ENCODE assay signal across 31 mouse cellular contexts in the genomic region with DNA sequence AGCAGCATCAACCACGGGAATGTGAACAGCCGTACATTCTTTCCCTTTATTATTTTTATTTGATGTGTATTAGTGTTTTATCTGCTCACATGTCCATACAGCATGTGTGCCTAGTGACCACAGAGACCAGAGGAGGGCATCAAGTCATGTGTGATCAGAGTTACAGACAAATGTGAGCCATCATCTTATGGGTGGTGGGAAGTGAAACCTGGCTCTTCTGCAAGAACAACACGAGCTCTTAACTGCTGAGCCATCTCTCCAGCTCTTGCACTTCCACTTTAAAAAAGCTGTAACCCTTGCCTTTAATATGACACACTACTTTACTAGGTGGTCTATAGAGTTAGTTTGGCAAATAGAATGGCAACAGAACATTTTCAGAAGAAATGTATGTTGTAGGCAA. TPM values are rescaled to one million over a fixed set of nuclear protein-coding genes. Genes with fewer than 3 reads are reported as not detected.
A peak's percentile ranks its signal among the peaks of the same experiment; 100 is the strongest.
DNase-seq lines count a peak whose midpoint lies in the region; ATAC-seq lines count a peak whose summit lies in the region.
"Had no signal": no experiment of that assay in that cellular context is flagged by ENCODE, and none has a peak within 500 bp of the region (broad histone marks: within the 10 kb centered on the region; RNA-seq: fewer than 3 reads in every experiment).

No protein-coding gene starts in this region.

- 88% methylated on average over 3 of the region's 3 CpGs for WGBS in midbrain, embryonic 11.5 days
- 93% methylated on average over 3 of the region's 3 CpGs for WGBS in midbrain, embryonic 14.5 days

- H3K9ac ChIP-seq in midbrain, embryonic 11.5 days (ENCODE audit: low read length) = no peak overlapping the region
- H3K9ac ChIP-seq in midbrain, embryonic 14.5 days (replicated peaks; ENCODE audit: low read length) = no peak overlapping the region
- H3K9ac ChIP-seq: embryonic facial prominence, embryonic 15.5 days; forebrain, embryonic 12.5 days; forebrain, postnatal 0 days; hindbrain, embryonic 14.5 days; limb, embryonic 15.5 days; neural tube, embryonic 12.5 days had no signal

- no peaks in the 10 kb centered on the region for H3K36me3 ChIP-seq in midbrain, embryonic 11.5 days (ENCODE audit: control insufficient read depth, insufficient read depth, low read length)
- H3K36me3 ChIP-seq in midbrain, embryonic 14.5 days (ENCODE audit: control insufficient read depth, insufficient read depth, low read length) = no peaks in the 10 kb centered on the region
- H3K36me3 ChIP-seq: embryonic facial prominence, embryonic 10.5 days; embryonic facial prominence, embryonic 15.5 days; forebrain, embryonic 12.5 days; limb, embryonic 10.5 days; limb, embryonic 15.5 days; midbrain, embryonic 10.5 days; neural tube, embryonic 12.5 days had no signal

- no peak overlapping the region for H3K4me3 ChIP-seq in midbrain, embryonic 11.5 days (ENCODE audit: low read depth, low read length)
- H3K4me3 ChIP-seq in midbrain, embryonic 14.5 days (replicated peaks; ENCODE audit: low read depth, low read length) = no peak overlapping the region
- H3K4me3 ChIP-seq: embryonic facial prominence, embryonic 10.5 days; embryonic facial prominence, embryonic 15.5 days; forebrain, embryonic 12.5 days; limb, embryonic 10.5 days; limb, embryonic 15.5 days; midbrain, embryonic 10.5 days; myocyte; neural tube, embryonic 12.5 days had no signal

- H3K4me2 ChIP-seq in midbrain, embryonic 11.5 days = no peak overlapping the region
- H3K4me2 ChIP-seq in midbrain, embryonic 14.5 days (ENCODE audit: low read length) = no peak overlapping the region
- H3K4me2 ChIP-seq: embryonic facial prominence, embryonic 15.5 days; forebrain, embryonic 12.5 days; heart, embryonic 11.5 days; hindbrain, embryonic 14.5 days; limb, embryonic 15.5 days; neural tube, embryonic 12.5 days had no signal

- no peaks in the 10 kb centered on the region for H3K4me1 ChIP-seq in midbrain, embryonic 11.5 days (ENCODE audit: control insufficient read depth, insufficient read depth, low read length)
- H3K4me1 ChIP-seq in midbrain, embryonic 14.5 days (ENCODE audit: control insufficient read depth, insufficient read depth, low read length) = no peaks in the 10 kb centered on the region
- H3K4me1 ChIP-seq: embryonic facial prominence, embryonic 15.5 days; forebrain, embryonic 12.5 days; limb, embryonic 10.5 days; limb, embryonic 15.5 days; neural tube, embryonic 12.5 days had no signal

- no peaks in the 10 kb centered on the region; the same call in 1 of the 2 replicates for H3K27me3 ChIP-seq in midbrain, embryonic 11.5 days (ENCODE audit: control insufficient read depth, insufficient read depth, low read length)
- no peaks in the 10 kb centered on the region for H3K27me3 ChIP-seq in midbrain, embryonic 14.5 days (ENCODE audit: control insufficient read depth, insufficient read depth, low read length)
- H3K27me3 ChIP-seq: embryonic facial prominence, embryonic 15.5 days; forebrain, embryonic 12.5 days; limb, embryonic 15.5 days; neural tube, embryonic 12.5 days had no signal

- no peaks in the 10 kb centered on the region for H3K9me3 ChIP-seq in midbrain, embryonic 11.5 days (ENCODE audit: control insufficient read depth, low read length)
- H3K9me3 ChIP-seq in midbrain, embryonic 14.5 days (ENCODE audit: control insufficient read depth, low read length) = no peaks in the 10 kb centered on the region
- H3K9me3 ChIP-seq: embryonic facial prominence, embryonic 10.5 days; embryonic facial prominence, embryonic 15.5 days; forebrain, embryonic 12.5 days; limb, embryonic 10.5 days; limb, embryonic 15.5 days; midbrain, embryonic 10.5 days; neural tube, embryonic 12.5 days had no signal

- intact Hi-C loops in heart, postnatal 14 days (cut with DNase I) = no loop called here

- peak; percentile 3 for DNase-seq in heart, adult 8-10 months (ENCODE audit: low spot score)
- no peak for DNase-seq in heart, postnatal 14 days
- peak; percentile 23 for DNase-seq in midbrain, embryonic 11.5 days (ENCODE audit: low spot score, missing footprints)
- DNase-seq in midbrain, embryonic 14.5 days = no peak
- DNase-seq in cerebellum, postnatal 4 days (ENCODE audit: low spot score in 2 of 2) = no peak
- DNase-seq in frontal cortex, adult 2 months (ENCODE audit: extremely low spot score in 1 of 2, low spot score in 1 of 2) = no peak
- DNase-seq: adrenal gland, postnatal 25 days; cerebellum, adult 18-20 months; forebrain, postnatal 0 days; gastrocnemius, postnatal 10 days; kidney, adult 11 months; kidney, postnatal 14 days; layer of hippocampus, postnatal 36 days; lung, postnatal 4 days; right cerebral cortex, postnatal 4 days; thymus, postnatal 14 days had no signal

- no peak for ATAC-seq in midbrain, embryonic 11.5 days (ENCODE audit: low FRiP score)
- ATAC-seq in midbrain, embryonic 14.5 days (ENCODE audit: low FRiP score, low TSS enrichment) = no peak
- ATAC-seq in megakaryocyte progenitor cell, adult 5-6 weeks (replicated peaks; ENCODE audit: poor library complexity) = peak; percentile 81
- ATAC-seq: forebrain, postnatal 0 days had no signal

- H3K27ac ChIP-seq in midbrain, embryonic 11.5 days (ENCODE audit: low read depth, low read length) = no peak overlapping the region
- no peak overlapping the region for H3K27ac ChIP-seq in midbrain, embryonic 14.5 days (replicated peaks; ENCODE audit: low read depth, low read length)
- H3K27ac ChIP-seq: embryonic facial prominence, embryonic 10.5 days; embryonic facial prominence, embryonic 15.5 days; forebrain, embryonic 12.5 days; hindbrain, embryonic 14.5 days; limb, embryonic 10.5 days; limb, embryonic 15.5 days; midbrain, embryonic 10.5 days; neural tube, embryonic 12.5 days had no signal

RNA-seq across cellular contexts. Expression of a gene that starts 27.4 kb away (rescaled TPM):
- total RNA-seq in heart, adult 8-10 months (2022) = 1 to 10 TPM; 2.1 to 2.6 (median 2.2) TPM
- total RNA-seq in heart, postnatal 14 days (2021) = 1 to 10 TPM; 3.2 to 4.1 TPM
- polyA plus RNA-seq in midbrain, embryonic 11.5 days (2014; fragmentation: Nextera tagmentation; extraction: Ambion mirVana) = not detected in 2 replicates
- 0.89 and 1.6 TPM in 2 replicates for polyA plus RNA-seq in midbrain, embryonic 14.5 days (2014; fragmentation: Nextera tagmentation; extraction: Ambion mirVana)
- not detected in 2 replicates for total RNA-seq in megakaryocyte progenitor cell, adult 5-6 weeks (2015)
- total RNA-seq in megakaryocyte progenitor cell, adult 5-6 weeks (2017) = not detected in 2 replicates
- polyA plus RNA-seq in frontal cortex, adult 2 months (2012; rRNA removed) = 5.5 TPM in 2 replicates
- total RNA-seq: hematopoietic stem cell, adult 5-6 weeks had no signal
- polyA plus RNA-seq: embryonic facial prominence, embryonic 10.5 days; heart, embryonic 11.5 days; kidney, embryonic 14.5 days; liver, embryonic 16.5 days; midbrain, embryonic 10.5 days; stomach, embryonic 14.5 days had no signal

Comparison
In these comparisons a context has a peak if more than half of its experiments do, and no peak if none do; other contexts are left out.
1. DNase-seq: peak in heart, adult 8-10 months (single experiment) and midbrain, embryonic 11.5 days (single experiment); none in heart, postnatal 14 days (0 of 2), midbrain, embryonic 14.5 days (single experiment), cerebellum, postnatal 4 days (0 of 2) and frontal cortex, adult 2 months (0 of 2).